7 mouse cellular contexts compared by ENCODE assay signal in the genomic region with DNA sequence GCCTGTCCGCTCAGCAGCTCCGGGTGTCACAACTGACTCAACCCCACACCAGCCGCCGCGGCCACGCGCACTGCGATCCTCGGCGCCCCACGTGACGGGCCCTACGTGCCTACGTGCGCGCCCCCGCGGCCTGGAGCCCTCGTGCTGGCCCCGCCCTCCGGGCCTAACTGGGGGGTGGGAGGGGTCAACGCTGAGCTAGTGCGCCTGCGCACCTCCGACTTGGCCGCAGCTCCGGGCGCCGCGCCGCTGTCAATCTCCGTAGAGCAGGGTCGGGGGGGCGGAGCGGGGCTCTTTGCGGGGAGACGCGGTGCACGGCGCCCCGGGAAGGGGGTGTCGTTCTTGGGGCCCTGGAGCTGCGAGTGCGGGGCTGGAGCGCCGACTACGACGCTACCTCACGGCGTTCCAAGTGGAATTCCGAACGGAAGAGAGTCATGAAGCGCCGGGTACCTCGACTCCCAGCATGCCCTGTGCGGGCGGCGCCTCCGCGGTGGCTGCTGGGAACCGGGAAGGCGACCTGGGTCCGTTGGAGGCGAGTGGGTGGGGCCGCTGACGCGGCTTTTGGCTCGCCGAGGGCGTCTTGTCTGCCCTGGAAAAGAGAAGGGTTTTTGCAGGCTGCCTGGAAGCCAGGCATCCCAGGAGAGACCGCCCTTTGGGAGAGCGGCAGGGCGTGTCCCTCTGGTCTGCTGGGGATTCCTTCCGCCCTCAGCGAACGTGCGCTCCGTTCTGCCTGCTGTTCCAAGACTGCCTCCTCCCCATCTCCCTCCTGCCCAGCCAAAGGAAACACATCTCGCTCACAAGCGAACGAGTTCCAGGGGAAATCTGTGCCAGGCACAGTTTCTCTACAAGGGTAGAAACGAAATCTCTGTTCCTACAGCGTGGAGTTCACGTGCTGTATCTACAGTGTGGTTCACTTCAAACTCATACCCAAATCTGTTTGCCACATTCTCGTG. TPM values are rescaled to one million over a fixed set of nuclear protein-coding genes. Genes with fewer than 3 reads are reported as not detected.
DNase-seq lines count a peak whose midpoint lies in the region; ATAC-seq lines count a peak whose summit lies in the region.

Vapa (minus strand) TSS at position 93 of the 950 bp plus-strand sequence.

- peak within 1 kb of the TSS; percentile 100 for H3K27ac ChIP-seq in embryonic facial prominence, embryonic 12.5 days
- peak within 1 kb of the TSS; percentile 99 for H3K27ac ChIP-seq in limb, embryonic 11.5 days (replicated peaks; ENCODE audit: low read depth, low read length)
- peak within 1 kb of the TSS; percentile 99 for H3K27ac ChIP-seq in midbrain, embryonic 14.5 days (replicated peaks; ENCODE audit: low read depth, low read length)

- peak within 1 kb of the TSS; percentile 99 for H3K9ac ChIP-seq in embryonic facial prominence, embryonic 12.5 days
- H3K9ac ChIP-seq in limb, embryonic 11.5 days (ENCODE audit: low read length): peak within 1 kb of the TSS; percentile 96
- H3K9ac ChIP-seq in midbrain, embryonic 14.5 days (replicated peaks; ENCODE audit: low read length): peak within 1 kb of the TSS; percentile 95

- under 1% methylated on average over 80 of the region's 85 CpGs for WGBS in embryonic facial prominence, embryonic 12.5 days
- 0% methylated on average over 76 of the region's 85 CpGs for WGBS in limb, embryonic 11.5 days
- under 1% methylated on average over 85 of the region's 85 CpGs for WGBS in midbrain, embryonic 14.5 days

- no peaks in the 10 kb centered on the region for H3K36me3 ChIP-seq in embryonic facial prominence, embryonic 12.5 days
- no peaks in the 10 kb centered on the region for H3K36me3 ChIP-seq in limb, embryonic 11.5 days (ENCODE audit: control insufficient read depth, insufficient read depth, low read length)
- no peaks in the 10 kb centered on the region for H3K36me3 ChIP-seq in midbrain, embryonic 14.5 days (ENCODE audit: control insufficient read depth, insufficient read depth, low read length)

- H3K4me1 ChIP-seq in embryonic facial prominence, embryonic 12.5 days: peaks cover 30% of the 10 kb centered on the region
- H3K4me1 ChIP-seq in limb, embryonic 11.5 days (ENCODE audit: control insufficient read depth, insufficient read depth, low read length): 0 out of 2 replicates have a peak, but pooled peaks cover 5% of the 10 kb centered on the region
- peaks cover 28% of the 10 kb centered on the region for H3K4me1 ChIP-seq in midbrain, embryonic 14.5 days (ENCODE audit: control insufficient read depth, insufficient read depth, low read length)

- ATAC-seq in embryonic facial prominence, embryonic 12.5 days (ENCODE audit: insufficient number of reproducible peaks, insufficient read depth, low FRiP score, low TSS enrichment): peak; percentile 91
- ATAC-seq in limb, embryonic 11.5 days (ENCODE audit: insufficient number of reproducible peaks, low FRiP score, low TSS enrichment, low read depth): peak; percentile 91
- peak; percentile 92 for ATAC-seq in midbrain, embryonic 14.5 days (ENCODE audit: low FRiP score, low TSS enrichment)

- DNase-seq in adrenal gland, postnatal 25 days: peak; percentile 99
- DNase-seq in heart, adult 11 months: peak; percentile 100
- peak; percentile 98 for DNase-seq in kidney, adult 18-20 months
- DNase-seq in limb, embryonic 11.5 days (ENCODE audit: low spot score): peak; percentile 98
- peak; percentile 100 for DNase-seq in midbrain, embryonic 14.5 days
- DNase-seq in spleen, adult 18-20 months: peak; percentile 98 to 99

- peak within 1 kb of the TSS; percentile 96 for H3K4me3 ChIP-seq in embryonic facial prominence, embryonic 12.5 days
- peak within 1 kb of the TSS; percentile 96 for H3K4me3 ChIP-seq in limb, embryonic 11.5 days (ENCODE audit: low read depth, low read length)
- H3K4me3 ChIP-seq in midbrain, embryonic 14.5 days (replicated peaks; ENCODE audit: low read depth, low read length): peak within 1 kb of the TSS; percentile 95

- no peaks in the 10 kb centered on the region for H3K27me3 ChIP-seq in embryonic facial prominence, embryonic 12.5 days
- H3K27me3 ChIP-seq in limb, embryonic 11.5 days (ENCODE audit: control insufficient read depth, insufficient read depth, low read length): no peaks in the 10 kb centered on the region
- H3K27me3 ChIP-seq in midbrain, embryonic 14.5 days (ENCODE audit: control insufficient read depth, insufficient read depth, low read length): no peaks in the 10 kb centered on the region

- peak within 1 kb of the TSS; percentile 60 for H3K4me2 ChIP-seq in embryonic facial prominence, embryonic 12.5 days (replicated peaks)
- H3K4me2 ChIP-seq in limb, embryonic 11.5 days (ENCODE audit: low read depth, severe bottlenecking): peak within 1 kb of the TSS; percentile 66
- H3K4me2 ChIP-seq in midbrain, embryonic 14.5 days (ENCODE audit: low read length): peak within 1 kb of the TSS; percentile 74

- H3K9me3 ChIP-seq in embryonic facial prominence, embryonic 12.5 days: no peaks in the 10 kb centered on the region
- H3K9me3 ChIP-seq in limb, embryonic 11.5 days (ENCODE audit: control insufficient read depth, low read length): no peaks in the 10 kb centered on the region
- H3K9me3 ChIP-seq in midbrain, embryonic 14.5 days (ENCODE audit: control insufficient read depth, low read length): no peaks in the 10 kb centered on the region

RNA-seq across cellular contexts. Expression of gene Vapa, which starts in this region (rescaled TPM):
- total RNA-seq in adrenal gland, postnatal 25 days (2021): 162 and 209 TPM in 2 replicates
- 208 and 216 TPM in 2 replicates for polyA plus RNA-seq in embryonic facial prominence, embryonic 12.5 days (2016; fragmentation: Nextera tagmentation; extraction: Ambion mirVana)
- 189 and 192 TPM in 2 replicates for polyA plus RNA-seq in limb, embryonic 11.5 days (2014; fragmentation: Nextera tagmentation; extraction: Ambion mirVana)
- polyA plus RNA-seq in midbrain, embryonic 14.5 days (2014; fragmentation: Nextera tagmentation; extraction: Ambion mirVana): 283 and 291 TPM in 2 replicates

Comparison
In these comparisons a context has a peak if more than half of its experiments do, and no peak if none do; other contexts are left out.
1. Peak in every context shown above with its lines: DNase-seq, ATAC-seq, H3K4me3 ChIP-seq and H3K27ac ChIP-seq.